Mouse (Mus musculus) bone marrow macrophage, adult 2 months (primary cell): ENCODE data around the gene Il2.

Source experiments
- CTCF ChIP-seq: IDR thresholded peaks from 2 replicates; pipeline ENCODE4 v1.5.1; 2012; ENCODE audit warnings: low read depth, mild to moderate bottlenecking, low read length, moderate library complexity
- POLR2A ChIP-seq: IDR thresholded peaks from 2 replicates; pipeline ENCODE4 v1.6.1; 2012; ENCODE audit warnings: mild to moderate bottlenecking, low read depth, low read length, borderline replicate concordance

- no peak for TF ChIP-seq CTCF
- TF ChIP-seq POLR2A, result no peak
Observed at GRCm38 (mm10) chr3:37084860-37085259, 40.9 kb downstream of the Il2 start.
